Mouse (Mus musculus) cerebellum, postnatal 14 days (tissue): ENCODE measurements at regions not wholly inside any gene's neighbourhood (a gene's known extent, or its start where the extent isn't known, plus 50 kb on each side); places are given as distances from the start of the nearest gene placed in this dataset.
A peak's percentile ranks its signal among the peaks of the same experiment; 100 is the strongest.

Source experiments
- DNase-seq, 2 experiments: peaks; one replicate each; pipeline ENCODE4 v3.0.0; 2021; ENCODE audit warnings: mixed read lengths in 2 of 2

- DNase-seq = peak; percentile 1 to 5
Measured at GRCm38 (mm10) chr17:93260366-93261205, 61.8 kb downstream of the Adcyap1 start.

GRCm38 (mm10) chr17:93261206-93261504 is 62.3 kb downstream of the Adcyap1 start:
- DNase-seq = no peak

GRCm38 (mm10) chr17:93306121-93306520 is 107.3 kb downstream of the Adcyap1 start:
- peak in 1 of 2 experiments; percentile 20 for DNase-seq

- DNase-seq = no peak
Measured at GRCm38 (mm10) chr17:93312139-93312538, 113.3 kb downstream of the Adcyap1 start.

- DNase-seq = no peak
Measured at GRCm38 (mm10) chr17:93312640-93313309, 114.0 kb downstream of the Adcyap1 start.

- peak; percentile 4 to 11 for DNase-seq
Measured at GRCm38 (mm10) chr17:93313310-93313688, 114.5 kb downstream of the Adcyap1 start.

GRCm38 (mm10) chr17:93314144-93314543 is 115.3 kb downstream of the Adcyap1 start:
- DNase-seq = no peak

- DNase-seq = no peak
Measured at GRCm38 (mm10) chr17:93321482-93321881, 122.7 kb downstream of the Adcyap1 start.

- DNase-seq = no peak
Measured at GRCm38 (mm10) chr17:93337576-93337975, 138.8 kb downstream of the Adcyap1 start.

GRCm38 (mm10) chr17:93355238-93355637 is 156.4 kb downstream of the Adcyap1 start:
- DNase-seq = no peak

- DNase-seq = no peak
Measured at GRCm38 (mm10) chr17:93362926-93363325, 164.1 kb downstream of the Adcyap1 start.

GRCm38 (mm10) chr17:93377453-93378091 is 178.8 kb downstream of the Adcyap1 start:
- no peak for DNase-seq

GRCm38 (mm10) chr17:93379789-93380398 is 181.1 kb downstream of the Adcyap1 start:
- peak in 1 of 2 experiments; percentile 22 for DNase-seq

- DNase-seq = no peak
Measured at GRCm38 (mm10) chr17:93390256-93390655, 191.4 kb downstream of the Adcyap1 start.

- peak; percentile 4 to 22 for DNase-seq
Measured at GRCm38 (mm10) chr17:93409329-93409728, 210.5 kb downstream of the Adcyap1 start.
